Mouse (Mus musculus) neural tube, embryonic 13.5 days (tissue): ENCODE measurements around the gene B4galt4. TPM values are rescaled to one million over a fixed set of nuclear protein-coding genes. Genes with fewer than 3 reads are reported as not detected.

Experiments used
- ATAC-seq: fragments of 200-750 bp; cut with Nextera tagmentation; 2 replicates; pipeline ENCODE4 v1.8.0; 2017; ENCODE audit warnings: low read depth, mild to moderate bottlenecking, moderate TSS enrichment, moderate library complexity
- H3K27ac ChIP-seq: fragments of 300-500 bp; sonication (generic); replicated peaks from 2 replicates; pipeline ENCODE4 v1.5.1; 2015; ENCODE audit warnings: moderate library complexity, mild to moderate bottlenecking, inconsistent platforms
- H3K27me3 ChIP-seq: fragments of 300-500 bp; sonication (generic); 2 replicates; pipeline ENCODE4 v1.6.1; 2015; ENCODE audit warnings: mild to moderate bottlenecking, inconsistent platforms
- H3K36me3 ChIP-seq: fragments of 300-500 bp; sonication (generic); 2 replicates; pipeline ENCODE4 v1.6.1; 2015; ENCODE audit warnings: mild to moderate bottlenecking, inconsistent platforms
- H3K4me1 ChIP-seq: fragments of 300-500 bp; sonication (generic); replicated peaks from 2 replicates; pipeline ENCODE4 v1.6.1; 2015; ENCODE audit warnings: inconsistent platforms
- H3K4me2 ChIP-seq: fragments of 300-500 bp; sonication (generic); 2 replicates; pipeline ENCODE4 v1.6.1; 2015; ENCODE audit warnings: inconsistent platforms, mild to moderate bottlenecking, moderate library complexity
- H3K4me3 ChIP-seq: fragments of 300-500 bp; sonication (generic); 2 replicates; pipeline ENCODE4 v1.5.1; 2015; ENCODE audit warnings: mild to moderate bottlenecking, inconsistent platforms
- H3K9ac ChIP-seq: fragments of 300-500 bp; sonication (generic); 2 replicates; pipeline ENCODE4 v1.6.1; 2015; ENCODE audit warnings: moderate library complexity, mild to moderate bottlenecking, inconsistent platforms
- H3K9me3 ChIP-seq: fragments of 300-500 bp; sonication (generic); 2 replicates; pipeline ENCODE4 v1.6.1; 2016; ENCODE audit warnings: inconsistent platforms
- WGBS: fragments of 180-500 bp; shearing (Covaris S2); methylation state at CpG from one replicate; pipeline ENCODE4 v1.1.7; 2015; 5-methylcytosine and 5-hydroxymethylcytosine counted together
- polyA plus RNA-seq: library from polyadenylated mRNA; unstranded; fragments of >200 nt; fragmentation: Nextera tagmentation; extraction: Ambion mirVana; gene quantifications from 2 replicates; pipeline ENCODE4 v1.2.1, GENCODE M21; 2015

Gene B4galt4
- polyA plus RNA-seq, 1 experiment from 2014 or later = 28.5 TPM

DNA sequence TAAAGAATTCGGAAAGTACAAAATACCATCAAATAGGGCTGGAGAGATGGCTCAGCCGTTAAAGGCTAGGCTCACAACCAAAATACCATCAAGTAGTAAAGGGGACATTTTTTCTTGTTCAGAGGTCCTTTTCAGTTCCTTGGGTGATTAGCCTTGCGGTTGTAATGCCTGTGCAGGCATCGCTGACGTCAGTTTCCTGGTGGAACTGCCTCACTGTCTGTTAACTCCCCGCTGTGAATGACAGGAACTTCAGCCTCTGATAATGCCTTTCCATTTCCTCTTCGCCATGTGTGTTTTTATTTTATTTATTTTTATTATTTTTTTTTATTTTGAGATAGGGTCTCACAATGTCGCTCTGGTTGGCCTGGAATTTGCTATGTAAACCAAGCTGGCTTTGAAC lies 11.1 kb upstream of the B4galt4 start:
- no peak overlapping the region for H3K9ac ChIP-seq
- H3K36me3 ChIP-seq = no peaks in the 10 kb centered on the region
- ATAC-seq = no peak
- H3K9me3 ChIP-seq = no peaks in the 10 kb centered on the region
- H3K4me3 ChIP-seq = no peak overlapping the region
- no peaks in the 10 kb centered on the region; the same call in 1 of the 2 replicates for H3K4me1 ChIP-seq
- WGBS = 51% methylated on average over 8 of the region's 8 CpGs
- H3K27ac ChIP-seq = no peak overlapping the region
- H3K4me2 ChIP-seq = no peak overlapping the region
- H3K27me3 ChIP-seq = no peaks in the 10 kb centered on the region

DNA sequence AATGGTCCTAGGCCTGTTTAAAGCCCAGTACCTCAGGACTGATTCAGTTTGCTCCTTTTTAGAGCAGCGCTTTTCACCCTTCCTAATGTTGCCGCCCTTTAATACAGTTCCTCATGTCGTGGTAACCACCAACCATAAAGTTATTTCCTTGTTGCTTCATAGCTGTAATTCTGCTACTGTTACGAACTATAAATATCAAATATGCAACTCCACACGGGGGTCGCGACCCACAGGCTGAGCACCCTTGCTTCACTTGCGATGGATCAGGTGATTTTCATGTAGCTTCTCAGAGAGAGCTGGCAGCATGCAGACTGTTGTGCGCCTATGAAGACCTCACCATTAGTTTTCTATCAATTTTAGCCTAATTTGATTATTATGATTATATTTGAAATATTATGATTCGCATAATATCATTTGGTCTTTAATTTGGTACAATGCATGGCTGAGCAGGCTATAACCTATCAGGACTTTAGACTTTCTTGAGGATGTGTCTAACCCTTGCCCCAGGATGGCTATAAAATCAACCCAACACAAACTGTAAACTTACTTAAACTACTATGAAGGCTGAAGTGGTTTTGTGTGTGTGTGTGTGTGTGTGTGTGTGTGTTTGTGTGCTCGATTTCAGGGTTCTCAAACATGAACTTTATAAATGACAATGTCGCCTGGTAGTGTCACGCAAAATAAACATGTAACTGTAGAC lies 710 bp upstream of the B4galt4 start:
- ATAC-seq = no peak
- WGBS = 84% methylated on average over 13 of the region's 13 CpGs
- 0 out of 2 replicates have a peak, but pooled peaks cover 6% of the 10 kb centered on the region for H3K36me3 ChIP-seq
- peak overlapping the region; percentile 74 for H3K4me3 ChIP-seq
- no peaks in the 10 kb centered on the region for H3K9me3 ChIP-seq
- H3K27me3 ChIP-seq = peaks cover 11% of the 10 kb centered on the region; the same call in 1 of the 2 replicates
- peak overlapping the region; percentile 85 for H3K4me2 ChIP-seq
- peak overlapping the region; percentile 89 for H3K9ac ChIP-seq
- no peak overlapping the region; the same call in 1 of the 2 replicates for H3K27ac ChIP-seq
- H3K4me1 ChIP-seq = peaks cover 12% of the 10 kb centered on the region

DNA sequence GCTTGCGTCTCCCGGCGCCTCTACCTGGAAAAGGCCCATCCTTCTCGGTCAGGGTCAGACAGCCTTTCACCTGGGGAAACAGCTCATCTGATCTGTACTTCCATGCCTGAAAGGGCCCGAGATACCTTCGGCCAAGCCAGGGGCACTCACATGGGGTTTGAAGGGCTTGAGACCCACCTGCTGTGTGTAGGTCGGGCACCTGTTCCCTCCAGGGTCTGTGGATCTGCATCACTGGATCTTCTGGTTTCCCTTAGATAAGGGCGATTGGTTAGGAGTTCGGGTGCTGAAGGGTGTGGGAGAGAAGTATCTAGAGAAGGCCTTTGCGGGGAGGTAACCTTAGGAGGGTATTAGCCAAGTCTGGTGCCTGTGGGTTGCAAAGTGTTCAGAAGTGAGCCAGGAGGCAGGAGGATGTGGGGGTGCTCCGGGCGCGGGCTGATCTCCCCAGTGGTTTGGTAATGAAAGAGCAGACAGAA lies 631 bp downstream of the B4galt4 start:
- Histone ChIP-seq H3K36me3 (0 out of 2 replicates have a peak, but pooled peaks cover 6% of the 10 kb centered on the region), H3K4me1 (peaks cover 12% of the 10 kb centered on the region), H3K27ac (peak overlapping the region; percentile 81), H3K9ac (peak overlapping the region; percentile 89), H3K4me3 (peak overlapping the region; percentile 74), H3K9me3 (no peaks in the 10 kb centered on the region), H3K27me3 (peaks cover 11% of the 10 kb centered on the region; the same call in 1 of the 2 replicates), H3K4me2 (peak overlapping the region; percentile 85)
- 2% methylated on average over 13 of the region's 13 CpGs for WGBS
- peak; percentile 79 for ATAC-seq

DNA sequence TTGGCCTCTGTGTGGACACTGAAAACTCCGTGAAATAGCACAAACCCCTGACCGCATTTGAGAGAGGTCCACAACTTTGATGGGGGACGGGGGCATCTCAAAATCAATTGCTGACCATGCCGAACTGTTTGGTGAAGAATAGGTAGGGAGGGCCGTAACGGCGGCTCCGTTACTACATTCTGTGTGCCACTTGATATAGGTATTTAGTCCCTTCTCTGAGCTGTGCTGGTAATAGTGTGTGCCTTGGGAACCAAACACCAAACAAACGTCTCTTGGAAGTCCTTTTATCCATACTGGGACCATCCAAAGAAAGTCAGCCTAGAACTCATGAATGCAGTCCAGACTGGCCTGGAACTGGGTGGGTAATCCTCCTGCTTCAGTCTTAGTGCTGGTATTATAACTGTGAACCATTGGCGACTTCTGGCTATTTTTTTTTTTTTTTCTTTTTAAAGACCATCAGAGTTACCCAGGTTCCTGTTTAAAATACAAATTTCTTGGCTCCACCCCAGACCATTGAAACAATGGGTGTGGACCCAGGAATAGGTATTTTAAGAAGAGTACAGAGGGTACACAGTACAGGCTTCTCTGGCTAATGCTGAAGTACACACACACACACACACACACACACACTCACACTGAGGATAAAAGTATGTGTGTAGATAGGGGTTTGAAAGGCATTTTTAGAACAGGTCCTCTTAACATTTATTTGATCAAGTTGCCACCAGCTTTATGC lies 2.0 kb downstream of the B4galt4 start:
- Histone ChIP-seq H3K4me3 (no peak overlapping the region), H3K4me1 (peaks cover 12% of the 10 kb centered on the region), H3K9ac (no peak overlapping the region), H3K36me3 (0 out of 2 replicates have a peak, but pooled peaks cover 6% of the 10 kb centered on the region), H3K27ac (no peak overlapping the region), H3K4me2 (no peak overlapping the region), H3K9me3 (no peaks in the 10 kb centered on the region), H3K27me3 (peaks cover 11% of the 10 kb centered on the region; the same call in 1 of the 2 replicates)
- no peak for ATAC-seq
- WGBS = 92% methylated on average over 10 of the region's 10 CpGs

DNA sequence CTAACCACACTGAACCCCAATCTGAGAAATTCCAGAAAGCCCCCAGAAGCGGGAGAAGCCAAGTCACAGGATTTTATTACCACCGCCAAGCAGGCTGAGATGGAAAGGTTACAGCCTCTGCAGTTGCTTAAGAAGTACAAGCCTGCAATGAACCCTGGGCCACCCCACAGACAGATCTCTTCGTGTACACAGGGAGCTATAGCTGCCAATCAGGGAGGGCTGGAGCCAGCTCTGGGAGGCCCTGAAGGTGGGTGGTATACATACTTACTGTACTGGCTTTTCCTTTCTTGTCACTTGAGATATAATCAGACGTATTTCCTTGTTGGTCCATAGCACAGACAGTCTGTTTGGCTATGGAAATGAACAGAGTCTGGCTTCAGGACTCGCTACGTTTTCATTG lies 8.7 kb downstream of the B4galt4 start:
- Histone ChIP-seq H3K4me3 (no peak overlapping the region), H3K4me2 (no peak overlapping the region), H3K36me3 (peaks cover 12% of the 10 kb centered on the region), H3K27me3 (no peaks in the 10 kb centered on the region), H3K27ac (no peak overlapping the region), H3K9me3 (no peaks in the 10 kb centered on the region), H3K9ac (no peak overlapping the region), H3K4me1 (peaks cover 8% of the 10 kb centered on the region)
- 77% methylated on average over 6 of the region's 6 CpGs for WGBS
- no peak for ATAC-seq

DNA sequence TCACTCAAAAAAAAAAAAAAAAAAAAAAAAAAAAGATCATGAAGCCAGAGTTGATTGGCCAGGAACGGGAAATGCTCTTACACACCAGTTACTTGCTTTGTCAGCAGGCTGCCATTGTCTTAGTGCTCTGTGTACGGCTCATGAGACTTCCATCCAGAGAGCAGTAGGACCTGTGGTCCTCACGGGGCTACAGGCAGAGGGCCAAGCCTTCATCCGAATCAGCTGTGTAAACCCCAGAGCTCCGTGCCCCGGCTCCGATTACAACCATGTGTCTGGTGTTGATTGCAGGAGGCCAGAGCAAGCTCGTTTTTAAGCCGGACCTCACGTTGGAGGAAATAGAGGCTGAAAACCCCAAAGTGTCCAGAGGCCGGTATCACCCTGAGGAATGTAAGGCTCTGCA lies 11.6 kb downstream of the B4galt4 start:
- Histone ChIP-seq H3K36me3 (peaks cover 22% of the 10 kb centered on the region), H3K27me3 (no peaks in the 10 kb centered on the region), H3K4me1 (peaks cover 10% of the 10 kb centered on the region), H3K9ac (no peak overlapping the region), H3K27ac (no peak overlapping the region), H3K9me3 (no peaks in the 10 kb centered on the region), H3K4me2 (no peak overlapping the region), H3K4me3 (no peak overlapping the region)
- WGBS = 63% methylated on average over 11 of the region's 11 CpGs
- ATAC-seq = no peak

DNA sequence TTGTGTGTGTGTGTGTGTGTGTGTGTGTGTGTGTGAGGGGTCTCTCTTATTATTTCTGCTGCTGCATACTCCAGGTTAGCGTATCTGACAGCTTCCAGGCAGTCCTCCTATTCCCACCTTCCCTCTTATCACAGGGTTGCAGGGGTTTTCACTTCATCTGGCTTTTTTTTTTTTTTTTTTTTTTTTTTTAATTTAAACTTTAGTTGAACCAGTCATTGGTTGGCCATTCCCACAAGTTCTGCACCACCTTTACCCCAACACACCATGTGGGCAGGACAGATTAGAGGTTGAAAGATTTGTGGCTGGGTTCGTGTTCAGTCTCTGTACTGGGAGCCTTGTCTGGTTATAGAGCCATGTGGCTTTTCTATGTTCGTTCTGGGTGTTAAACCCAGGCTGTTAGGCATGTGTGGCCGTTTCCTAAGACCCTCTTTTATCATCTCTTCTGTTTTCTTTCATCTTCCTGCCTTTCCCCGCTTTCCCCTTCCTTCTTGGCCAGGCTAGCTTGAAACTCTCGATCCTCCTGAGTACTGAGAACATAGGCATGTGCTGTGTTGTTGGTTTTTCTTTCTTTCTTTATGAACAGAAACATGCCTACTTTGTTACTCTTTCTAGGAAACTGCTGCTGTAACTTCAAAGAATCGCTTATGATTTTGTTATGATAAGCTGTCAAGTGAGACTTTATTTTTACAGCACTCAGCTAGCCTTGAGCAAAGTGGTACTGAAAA lies 13.6 kb downstream of the B4galt4 start:
- ATAC-seq = no peak
- H3K9me3 ChIP-seq = no peaks in the 10 kb centered on the region
- WGBS = 71% methylated on average over 7 of the region's 7 CpGs
- H3K4me3 ChIP-seq = no peak overlapping the region
- H3K27ac ChIP-seq = no peak overlapping the region
- H3K9ac ChIP-seq = no peak overlapping the region
- H3K4me2 ChIP-seq = no peak overlapping the region
- H3K36me3 ChIP-seq = peaks cover 34% of the 10 kb centered on the region
- peaks cover 10% of the 10 kb centered on the region for H3K4me1 ChIP-seq
- H3K27me3 ChIP-seq = no peaks in the 10 kb centered on the region

DNA sequence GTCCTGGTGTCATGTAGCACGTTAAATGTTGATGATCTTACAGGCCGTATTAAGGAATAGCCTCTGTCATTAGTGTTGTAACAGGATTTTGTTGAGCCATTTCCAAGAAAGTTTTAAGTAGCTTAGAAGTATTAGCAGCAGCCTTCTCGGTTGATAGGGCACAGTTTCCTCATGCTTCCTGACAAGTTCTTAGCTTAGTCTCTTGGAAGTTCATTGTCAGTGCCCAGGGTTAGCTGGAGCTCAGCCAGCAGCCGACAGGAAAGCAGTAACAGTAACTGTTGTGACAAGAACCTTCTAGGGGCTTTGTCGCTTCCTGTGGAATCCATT lies 14.1 kb downstream of the B4galt4 start:
- Histone ChIP-seq H3K4me1 (peaks cover 10% of the 10 kb centered on the region), H3K9ac (no peak overlapping the region), H3K9me3 (no peaks in the 10 kb centered on the region), H3K27ac (no peak overlapping the region), H3K27me3 (no peaks in the 10 kb centered on the region), H3K36me3 (peaks cover 38% of the 10 kb centered on the region), H3K4me2 (no peak overlapping the region), H3K4me3 (no peak overlapping the region)
- ATAC-seq = no peak
- WGBS = 62% methylated on average over 5 of the region's 5 CpGs

DNA sequence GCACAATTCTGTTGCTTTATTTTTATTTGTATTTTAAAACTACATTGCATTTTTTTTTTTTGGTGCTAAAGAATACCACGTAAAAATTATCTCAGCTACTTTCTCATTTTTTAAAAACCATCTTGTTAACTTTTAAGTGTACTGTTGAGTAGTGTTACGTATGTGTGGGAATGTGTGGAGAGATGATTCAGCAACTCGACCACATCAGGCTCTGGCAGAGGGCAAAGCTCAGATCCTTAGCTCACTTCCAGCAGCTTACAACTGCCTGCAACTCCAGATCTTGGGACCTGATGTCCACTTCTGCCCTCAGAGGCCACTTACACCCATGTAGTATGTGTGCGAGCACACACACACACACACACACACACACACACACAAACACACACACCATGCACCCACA lies 14.5 kb downstream of the B4galt4 start:
- H3K27ac ChIP-seq = no peak overlapping the region
- 80% methylated on average over 4 of the region's 4 CpGs for WGBS
- ATAC-seq = no peak
- peaks cover 38% of the 10 kb centered on the region for H3K36me3 ChIP-seq
- H3K9ac ChIP-seq = no peak overlapping the region
- H3K9me3 ChIP-seq = no peaks in the 10 kb centered on the region
- H3K4me2 ChIP-seq = no peak overlapping the region
- peaks cover 10% of the 10 kb centered on the region for H3K4me1 ChIP-seq
- no peaks in the 10 kb centered on the region for H3K27me3 ChIP-seq
- no peak overlapping the region for H3K4me3 ChIP-seq

DNA sequence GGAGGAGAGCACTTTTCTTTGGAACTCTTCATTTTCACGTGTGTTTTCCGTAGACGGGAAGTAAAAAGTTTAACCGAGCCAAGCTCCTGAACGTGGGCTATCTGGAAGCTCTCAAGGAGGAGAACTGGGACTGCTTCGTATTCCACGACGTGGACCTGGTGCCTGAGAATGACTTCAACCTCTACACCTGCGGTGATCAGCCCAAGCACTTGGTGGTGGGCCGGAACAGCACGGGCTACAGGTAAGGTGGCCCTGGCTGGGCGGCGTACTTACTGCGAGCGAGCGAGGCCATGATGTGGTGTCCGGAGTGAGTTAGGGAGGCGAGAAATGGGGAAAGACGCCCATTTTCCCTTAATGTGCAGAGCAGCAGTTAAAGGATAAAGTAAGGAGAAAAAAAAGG lies 15.6 kb downstream of the B4galt4 start:
- Histone ChIP-seq H3K4me3 (no peak overlapping the region), H3K27me3 (no peaks in the 10 kb centered on the region), H3K9me3 (no peaks in the 10 kb centered on the region), H3K27ac (no peak overlapping the region), H3K4me1 (peaks cover 10% of the 10 kb centered on the region), H3K9ac (no peak overlapping the region), H3K4me2 (no peak overlapping the region), H3K36me3 (peaks cover 38% of the 10 kb centered on the region)
- no peak for ATAC-seq
- WGBS = 95% methylated on average over 19 of the region's 19 CpGs

DNA sequence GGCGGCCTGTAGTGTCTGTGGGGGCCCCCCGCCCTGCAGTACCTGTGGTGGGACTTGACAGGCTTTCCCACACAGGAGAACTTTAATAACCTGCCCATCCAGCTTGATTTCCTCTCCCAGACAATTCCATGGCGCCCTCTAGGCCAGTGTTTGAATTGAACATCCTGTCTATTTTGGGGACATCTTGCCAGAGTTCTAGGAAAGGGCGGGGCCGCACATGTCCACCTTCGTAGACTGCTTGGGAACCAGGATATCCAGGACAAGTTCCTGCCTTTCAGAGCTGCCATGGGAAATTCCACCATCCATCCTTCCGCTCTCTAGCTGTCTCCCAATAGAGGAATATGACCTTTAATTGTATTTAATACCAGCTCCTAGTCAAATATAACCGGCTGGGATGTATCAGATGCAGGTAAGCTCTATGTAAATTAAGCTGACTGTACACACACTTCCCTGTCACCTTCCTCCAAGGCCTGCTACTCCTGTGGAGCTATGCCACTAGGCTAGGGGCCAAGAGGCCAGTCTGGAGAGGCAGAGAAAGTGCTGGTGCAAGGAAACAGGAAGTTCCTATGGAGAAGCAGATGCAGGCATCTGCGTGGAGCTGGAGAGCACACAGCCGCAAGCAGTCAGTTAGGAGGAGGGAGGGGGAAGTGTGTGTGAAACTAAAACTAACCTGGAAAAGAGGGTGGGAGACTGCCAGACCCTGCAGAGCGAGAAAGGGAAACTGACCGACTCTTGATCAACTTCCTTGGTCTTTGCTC lies 16.2 kb downstream of the B4galt4 start:
- ATAC-seq = no peak
- Histone ChIP-seq H3K36me3 (peaks cover 38% of the 10 kb centered on the region), H3K4me2 (no peak overlapping the region), H3K4me3 (no peak overlapping the region), H3K9me3 (no peaks in the 10 kb centered on the region), H3K27me3 (no peaks in the 10 kb centered on the region), H3K4me1 (0 out of 2 replicates have a peak, but pooled peaks cover 4% of the 10 kb centered on the region), H3K27ac (no peak overlapping the region), H3K9ac (no peak overlapping the region)
- 81% methylated on average over 12 of the region's 12 CpGs for WGBS
